Mouse (Mus musculus): ENCODE results near the gene Platr17. TPM values are rescaled to one million over a fixed set of nuclear protein-coding genes. Genes with fewer than 3 reads are reported as not detected.

The Platr17 gene
- polyA plus RNA-seq (2014; fragmentation: Illumina TruSeq; extraction: RNeasy Lipid Tissue Mini Kit (QIAGEN cat#74804); ENCODE audit: insufficient read depth, low read depth, low replicate concordance) = 1.2 TPM

GRCm38 (mm10) chr17:33904835-33905234, at the start of gene Platr17:
TSS of gene Platr17 (plus strand) at chr17:33905135.

DNA sequence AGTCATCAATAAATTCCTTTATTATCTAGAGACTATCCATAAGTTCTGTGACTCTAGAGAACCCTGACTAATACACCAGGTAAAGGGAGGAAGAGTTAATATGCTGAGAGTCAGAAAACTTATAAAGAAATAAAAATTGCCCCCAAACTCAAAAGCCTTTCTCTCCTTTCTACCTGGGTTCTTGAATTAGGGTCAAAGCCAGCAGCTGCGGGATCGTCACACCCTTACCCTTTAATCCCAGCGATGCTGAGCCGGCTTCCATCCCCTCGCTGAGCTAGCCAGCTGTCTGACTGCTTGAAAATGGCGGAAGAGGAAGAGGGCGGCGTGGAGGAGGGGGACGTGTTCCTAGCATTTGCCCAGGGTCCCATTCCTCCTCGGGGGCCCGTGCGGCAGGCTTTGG, 31.4 kb upstream of the Platr17 start, which contains the start of gene Gm7029:
Gene Gm7029 (plus strand): TSS at position 301 of the 400 bp plus-strand sequence.

GRCm38 (mm10) chr17:33890533-33891059, 14.3 kb upstream of the Platr17 start, which contains the start of gene Kifc1:
TSS of gene Kifc1 (minus strand) at chr17:33890661.

DNA sequence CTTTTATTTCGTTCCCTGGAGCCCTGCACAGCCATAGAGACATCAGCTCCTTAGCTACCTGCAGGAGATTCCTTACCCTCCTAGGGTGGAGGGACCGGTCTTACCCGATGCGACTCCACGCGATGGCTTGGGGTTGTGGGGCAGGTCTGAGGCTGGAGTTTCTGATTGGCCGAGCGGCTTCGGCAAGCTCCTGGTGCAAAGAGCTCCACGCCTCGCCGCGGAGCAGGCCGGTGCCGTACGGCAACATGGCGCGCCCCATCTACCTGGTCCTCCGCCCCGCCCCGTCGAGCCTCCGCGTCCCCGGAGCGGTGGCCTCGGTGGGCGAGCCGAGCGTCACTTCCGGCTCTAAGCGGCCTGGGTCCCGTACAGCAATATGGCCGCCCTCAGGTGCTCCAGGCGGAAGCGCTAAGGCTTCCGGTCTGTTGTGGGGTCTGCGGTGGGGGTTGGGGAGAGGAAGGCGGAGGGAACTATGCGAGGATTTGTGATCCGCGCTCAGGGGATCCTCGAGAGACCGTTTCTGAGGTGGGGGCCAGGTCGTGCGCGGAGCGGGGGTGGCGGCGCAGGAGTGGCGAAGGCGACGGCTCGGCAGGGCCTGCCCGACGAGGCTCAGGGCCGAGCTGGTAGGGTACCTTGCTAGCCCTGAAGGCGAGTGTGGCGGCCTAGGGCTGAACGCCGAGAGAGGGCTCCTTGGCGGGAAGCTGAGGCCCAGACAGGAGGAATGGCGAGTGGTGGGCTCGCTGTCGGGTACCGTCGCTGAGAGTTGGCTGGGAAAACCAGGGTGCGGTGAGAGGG, 4.3 kb downstream of the Platr17 start, which contains the start of gene Daxx:
Gene Daxx (plus strand): TSS at position 338 of the 792 bp plus-strand sequence.

DNA sequence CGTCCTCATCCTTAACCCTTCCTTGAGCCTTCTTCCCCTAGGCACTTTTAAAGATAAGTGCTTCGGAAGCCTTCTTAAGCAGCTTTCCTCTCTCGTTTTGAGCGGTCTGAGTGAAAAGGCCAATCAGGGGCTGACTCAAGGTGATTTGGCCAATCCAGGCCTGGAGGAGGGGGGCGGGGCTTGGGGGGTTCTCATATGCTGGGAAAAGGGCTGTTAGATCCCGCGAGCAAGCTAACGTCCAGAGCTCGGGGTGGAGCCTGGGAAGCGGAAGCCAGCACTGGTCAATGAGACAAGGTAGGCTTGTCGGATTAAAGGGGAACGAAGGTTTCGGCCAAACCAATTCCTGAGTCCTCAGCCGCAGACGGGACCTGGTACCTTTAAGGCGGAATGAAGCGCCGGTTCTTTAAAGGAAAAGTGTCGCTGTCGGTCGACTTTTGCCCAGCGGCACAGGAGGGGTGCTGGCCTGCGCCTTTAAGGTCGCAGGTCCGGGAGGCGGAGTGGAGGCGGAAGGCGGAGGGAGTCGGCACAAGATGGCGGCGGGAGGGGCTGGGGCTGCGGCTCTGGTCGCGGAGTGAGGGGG, 10.8 kb downstream of the Platr17 start, which contains the start of the genes Tapbp and Zbtb22:
Gene Tapbp (plus strand): TSS at position 229 of the 580 bp plus-strand sequence.
Gene Zbtb22 (plus strand): TSS at position 234 of the 580 bp plus-strand sequence.

DNA sequence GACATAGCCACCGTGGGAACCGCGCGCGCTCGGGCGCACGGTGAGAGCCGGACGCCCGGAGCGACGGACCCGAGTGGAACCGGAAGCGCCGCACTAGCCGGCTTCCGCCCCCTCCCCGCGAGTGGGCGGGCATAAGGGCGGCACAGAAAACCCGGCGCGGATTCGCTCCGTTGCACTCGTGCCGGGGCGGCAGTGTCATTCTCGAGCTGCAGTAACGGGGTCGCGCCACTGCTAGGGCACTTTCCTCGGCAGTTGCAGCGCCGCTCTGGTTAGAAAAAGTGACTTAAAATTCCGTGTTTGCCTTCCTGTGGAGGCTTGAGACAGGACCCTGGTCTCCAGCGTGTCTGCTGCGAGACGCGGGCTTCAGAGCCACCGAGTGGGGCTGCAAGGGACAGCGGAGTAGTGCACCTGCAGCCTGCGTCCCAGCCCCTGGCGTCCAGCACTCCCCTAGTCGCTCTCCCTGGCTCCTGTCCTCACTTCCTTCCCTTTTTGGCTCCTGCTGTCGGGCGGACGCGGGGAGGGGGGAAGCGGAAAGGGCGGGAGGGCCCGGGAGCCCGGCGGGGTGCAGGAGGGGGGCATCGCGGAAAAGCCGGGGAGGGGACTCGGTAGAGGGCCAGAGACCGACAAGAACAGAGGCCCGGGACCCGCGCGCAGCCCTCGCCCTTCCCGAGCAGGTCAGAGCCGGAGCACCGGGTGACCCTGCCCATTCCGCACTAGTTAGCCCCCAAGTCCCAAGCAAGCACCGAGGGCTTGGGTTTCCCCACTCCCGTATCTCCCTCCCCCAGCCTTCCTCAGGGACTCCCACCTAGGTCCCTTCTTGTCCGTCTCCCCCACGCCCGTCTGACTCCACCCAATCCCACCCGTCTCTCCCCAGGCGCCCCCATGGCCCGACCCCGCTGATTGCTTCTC, 24.7 kb downstream of the Platr17 start, which contains the start of gene Rgl2:
Gene Rgl2 (plus strand): TSS at position 173 of the 909 bp plus-strand sequence.

GRCm38 (mm10) chr17:33940206-33940805, 35.4 kb downstream of the Platr17 start, which contains the start of the genes Pfdn6 and Wdr46:
TSS of gene Pfdn6 (minus strand) at chr17:33940343.
TSS of gene Wdr46 (plus strand) at chr17:33940660.

DNA sequence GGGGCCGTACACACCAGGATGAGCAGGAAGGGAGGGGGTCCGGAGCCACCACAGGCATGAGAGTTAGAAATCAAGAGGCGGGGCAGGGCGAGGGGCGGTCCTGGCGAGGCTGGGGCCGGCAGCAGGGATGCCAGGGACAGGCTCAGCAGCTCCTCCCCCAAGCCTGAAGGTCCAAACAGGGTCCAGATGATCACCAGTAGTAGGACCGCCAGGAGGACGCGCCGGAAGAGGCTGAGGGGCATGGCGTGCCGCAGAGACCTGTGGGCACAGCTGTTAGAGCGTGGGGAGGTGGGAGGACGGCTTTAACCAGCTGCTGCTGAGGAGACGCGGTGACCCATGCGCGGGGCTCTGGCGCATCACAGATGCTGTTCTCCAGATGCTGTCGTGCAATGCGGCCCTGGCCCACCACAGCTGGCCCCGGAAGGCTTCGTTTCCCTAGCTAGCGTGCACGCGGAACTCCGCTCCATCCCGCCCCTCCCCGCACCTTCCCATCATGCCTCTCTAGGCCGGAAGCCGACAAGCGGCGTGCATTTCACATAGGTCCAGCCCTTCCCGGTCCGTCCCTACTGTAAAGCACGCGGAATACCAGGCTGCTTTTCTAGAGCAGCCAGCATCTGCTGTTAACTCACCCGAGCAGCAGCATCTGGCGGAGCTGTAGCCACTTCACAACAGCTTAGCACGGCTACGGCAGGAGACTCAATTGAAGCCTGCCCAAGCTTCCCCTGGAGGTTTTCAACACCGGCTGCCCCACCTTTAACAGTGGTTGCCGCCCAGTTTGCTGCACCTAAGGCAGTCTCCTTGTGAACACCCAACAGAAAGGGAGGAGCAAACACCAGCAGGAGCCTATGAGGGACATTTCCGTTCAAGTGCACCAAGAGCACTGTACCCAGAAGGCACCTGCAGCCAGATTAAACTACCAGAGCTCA, 46.3 kb downstream of the Platr17 start, which contains the start of gene B3galt4:
Gene B3galt4 (minus strand): TSS at position 468 of the 926 bp plus-strand sequence.

DNA sequence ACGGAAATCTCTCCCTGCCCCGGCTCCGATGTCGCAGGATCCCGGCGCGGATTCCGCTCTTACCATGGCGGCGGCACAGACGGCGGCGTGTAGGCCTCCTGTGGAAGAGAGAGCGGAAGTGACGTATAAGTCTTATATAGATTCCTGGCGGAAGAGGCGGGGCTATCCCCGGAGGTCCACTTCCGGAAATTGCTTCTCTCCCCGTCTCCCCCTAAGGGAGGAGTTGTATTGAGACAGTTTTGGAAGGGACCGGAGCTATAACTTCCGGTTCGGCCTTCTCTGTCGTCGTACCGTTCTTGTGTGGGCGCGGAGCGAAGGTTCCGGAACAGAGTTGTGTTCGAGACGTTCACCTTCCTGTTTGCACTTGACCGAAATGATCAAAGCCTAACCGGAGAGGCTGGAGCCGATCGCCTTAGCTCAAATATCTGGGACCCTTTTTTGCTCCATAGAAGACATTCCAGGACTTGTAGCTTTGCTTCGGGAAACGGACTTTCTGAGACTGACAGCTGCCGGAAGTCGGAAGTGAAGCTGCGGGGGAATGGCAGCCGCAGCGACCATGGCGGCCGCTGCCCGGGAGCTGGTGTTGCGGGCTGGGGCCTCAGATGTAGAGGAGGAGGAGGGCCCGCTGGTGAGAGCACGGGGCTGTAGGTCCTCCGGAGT, 50.8 kb downstream of the Platr17 start, which contains the start of the genes Vps52 and Rps18:
Gene Vps52 (plus strand): TSS at position 258 of the 660 bp plus-strand sequence.
Gene Rps18 (minus strand): TSS at position 447 of the 660 bp plus-strand sequence.

Other genes with a start within 250 kb of the Platr17 start
- 86.6 TPM for gene Hnrnpm, start 218.3 kb upstream of the Platr17 start, polyA plus RNA-seq (2014; fragmentation: Illumina TruSeq; extraction: RNeasy Lipid Tissue Mini Kit (QIAGEN cat#74804); ENCODE audit: insufficient read depth, low read depth, low replicate concordance)
- 99.6 TPM for gene March2, start 186.5 kb upstream of the Platr17 start, polyA plus RNA-seq (2014; fragmentation: Illumina TruSeq; extraction: RNeasy Lipid Tissue Mini Kit (QIAGEN cat#74804); ENCODE audit: insufficient read depth, low read depth, low replicate concordance)
- 122 TPM for gene Rab11b, start 144.6 kb upstream of the Platr17 start, polyA plus RNA-seq (2014; fragmentation: Illumina TruSeq; extraction: RNeasy Lipid Tissue Mini Kit (QIAGEN cat#74804); ENCODE audit: insufficient read depth, low read depth, low replicate concordance)
- gene Angptl4, start 123.3 kb upstream of the Platr17 start, polyA plus RNA-seq (2014; fragmentation: Illumina TruSeq; extraction: RNeasy Lipid Tissue Mini Kit (QIAGEN cat#74804); ENCODE audit: insufficient read depth, low read depth, low replicate concordance) = 61.5 TPM
- 178 TPM for gene Kank3, start 94.6 kb upstream of the Platr17 start, polyA plus RNA-seq (2014; fragmentation: Illumina TruSeq; extraction: RNeasy Lipid Tissue Mini Kit (QIAGEN cat#74804); ENCODE audit: insufficient read depth, low read depth, low replicate concordance)
- 1,820 TPM for gene Rps28, start 80.6 kb upstream of the Platr17 start, polyA plus RNA-seq (2014; fragmentation: Illumina TruSeq; extraction: RNeasy Lipid Tissue Mini Kit (QIAGEN cat#74804); ENCODE audit: insufficient read depth, low read depth, low replicate concordance)
- 520 TPM for gene Ndufa7, start 80.6 kb upstream of the Platr17 start, polyA plus RNA-seq (2014; fragmentation: Illumina TruSeq; extraction: RNeasy Lipid Tissue Mini Kit (QIAGEN cat#74804); ENCODE audit: insufficient read depth, low read depth, low replicate concordance)
- 20.1 TPM for gene Cd320, start 62.0 kb upstream of the Platr17 start, polyA plus RNA-seq (2014; fragmentation: Illumina TruSeq; extraction: RNeasy Lipid Tissue Mini Kit (QIAGEN cat#74804); ENCODE audit: insufficient read depth, low read depth, low replicate concordance)
- gene Gm7029, start 31.3 kb upstream of the Platr17 start, polyA plus RNA-seq (2014; fragmentation: Illumina TruSeq; extraction: RNeasy Lipid Tissue Mini Kit (QIAGEN cat#74804); ENCODE audit: insufficient read depth, low read depth, low replicate concordance) = not detected
- 0.86 TPM for gene Kifc1, start 14.5 kb upstream of the Platr17 start, polyA plus RNA-seq (2014; fragmentation: Illumina TruSeq; extraction: RNeasy Lipid Tissue Mini Kit (QIAGEN cat#74804); ENCODE audit: insufficient read depth, low read depth, low replicate concordance)
- 19.4 TPM for gene Daxx, start 4.3 kb downstream of the Platr17 start, polyA plus RNA-seq (2014; fragmentation: Illumina TruSeq; extraction: RNeasy Lipid Tissue Mini Kit (QIAGEN cat#74804); ENCODE audit: insufficient read depth, low read depth, low replicate concordance)
- gene Tapbp, start 10.8 kb downstream of the Platr17 start, polyA plus RNA-seq (2014; fragmentation: Illumina TruSeq; extraction: RNeasy Lipid Tissue Mini Kit (QIAGEN cat#74804); ENCODE audit: insufficient read depth, low read depth, low replicate concordance) = 126 TPM
- 18.1 TPM for gene Zbtb22, start 10.8 kb downstream of the Platr17 start, polyA plus RNA-seq (2014; fragmentation: Illumina TruSeq; extraction: RNeasy Lipid Tissue Mini Kit (QIAGEN cat#74804); ENCODE audit: insufficient read depth, low read depth, low replicate concordance)
- gene Rgl2, start 24.4 kb downstream of the Platr17 start, polyA plus RNA-seq (2014; fragmentation: Illumina TruSeq; extraction: RNeasy Lipid Tissue Mini Kit (QIAGEN cat#74804); ENCODE audit: insufficient read depth, low read depth, low replicate concordance) = 38.7 TPM
- gene Pfdn6, start 35.2 kb downstream of the Platr17 start, polyA plus RNA-seq (2014; fragmentation: Illumina TruSeq; extraction: RNeasy Lipid Tissue Mini Kit (QIAGEN cat#74804); ENCODE audit: insufficient read depth, low read depth, low replicate concordance) = 90.6 TPM
- gene Wdr46, start 35.5 kb downstream of the Platr17 start, polyA plus RNA-seq (2014; fragmentation: Illumina TruSeq; extraction: RNeasy Lipid Tissue Mini Kit (QIAGEN cat#74804); ENCODE audit: insufficient read depth, low read depth, low replicate concordance) = 8.3 TPM
- gene B3galt4, start 46.4 kb downstream of the Platr17 start, polyA plus RNA-seq (2014; fragmentation: Illumina TruSeq; extraction: RNeasy Lipid Tissue Mini Kit (QIAGEN cat#74804); ENCODE audit: insufficient read depth, low read depth, low replicate concordance) = 5.8 TPM
- 16.3 TPM for gene Vps52, start 50.7 kb downstream of the Platr17 start, polyA plus RNA-seq (2014; fragmentation: Illumina TruSeq; extraction: RNeasy Lipid Tissue Mini Kit (QIAGEN cat#74804); ENCODE audit: insufficient read depth, low read depth, low replicate concordance)
- gene Rps18, start 50.9 kb downstream of the Platr17 start, polyA plus RNA-seq (2014; fragmentation: Illumina TruSeq; extraction: RNeasy Lipid Tissue Mini Kit (QIAGEN cat#74804); ENCODE audit: insufficient read depth, low read depth, low replicate concordance) = 2,519 TPM
- 1,531 TPM for gene H2-K1, start 95.2 kb downstream of the Platr17 start, polyA plus RNA-seq (2014; fragmentation: Illumina TruSeq; extraction: RNeasy Lipid Tissue Mini Kit (QIAGEN cat#74804); ENCODE audit: insufficient read depth, low read depth, low replicate concordance)
- gene Ring1, start 119.5 kb downstream of the Platr17 start, polyA plus RNA-seq (2014; fragmentation: Illumina TruSeq; extraction: RNeasy Lipid Tissue Mini Kit (QIAGEN cat#74804); ENCODE audit: insufficient read depth, low read depth, low replicate concordance) = 21.8 TPM
- gene H2-Ke6, start 122.9 kb downstream of the Platr17 start, polyA plus RNA-seq (2014; fragmentation: Illumina TruSeq; extraction: RNeasy Lipid Tissue Mini Kit (QIAGEN cat#74804); ENCODE audit: insufficient read depth, low read depth, low replicate concordance) = 90.2 TPM
- gene Slc39a7, start 126.5 kb downstream of the Platr17 start, polyA plus RNA-seq (2014; fragmentation: Illumina TruSeq; extraction: RNeasy Lipid Tissue Mini Kit (QIAGEN cat#74804); ENCODE audit: insufficient read depth, low read depth, low replicate concordance) = 95.6 TPM
- 33.6 TPM for gene Rxrb, start 126.7 kb downstream of the Platr17 start, polyA plus RNA-seq (2014; fragmentation: Illumina TruSeq; extraction: RNeasy Lipid Tissue Mini Kit (QIAGEN cat#74804); ENCODE audit: insufficient read depth, low read depth, low replicate concordance)
- gene Col11a2, start 134.3 kb downstream of the Platr17 start, polyA plus RNA-seq (2014; fragmentation: Illumina TruSeq; extraction: RNeasy Lipid Tissue Mini Kit (QIAGEN cat#74804); ENCODE audit: insufficient read depth, low read depth, low replicate concordance) = 1.1 TPM
- gene H2-Oa, start 187.2 kb downstream of the Platr17 start, polyA plus RNA-seq (2014; fragmentation: Illumina TruSeq; extraction: RNeasy Lipid Tissue Mini Kit (QIAGEN cat#74804); ENCODE audit: insufficient read depth, low read depth, low replicate concordance) = 12.5 TPM
- 75.7 TPM for gene H2-DMa, start 214.4 kb downstream of the Platr17 start, polyA plus RNA-seq (2014; fragmentation: Illumina TruSeq; extraction: RNeasy Lipid Tissue Mini Kit (QIAGEN cat#74804); ENCODE audit: insufficient read depth, low read depth, low replicate concordance)
- 94.4 TPM for gene Brd2, start 217.5 kb downstream of the Platr17 start, polyA plus RNA-seq (2014; fragmentation: Illumina TruSeq; extraction: RNeasy Lipid Tissue Mini Kit (QIAGEN cat#74804); ENCODE audit: insufficient read depth, low read depth, low replicate concordance)
- 35.5 TPM for gene H2-DMb2, start 238.2 kb downstream of the Platr17 start, polyA plus RNA-seq (2014; fragmentation: Illumina TruSeq; extraction: RNeasy Lipid Tissue Mini Kit (QIAGEN cat#74804); ENCODE audit: insufficient read depth, low read depth, low replicate concordance)
- gene H2-DMb1, start 247.9 kb downstream of the Platr17 start, polyA plus RNA-seq (2014; fragmentation: Illumina TruSeq; extraction: RNeasy Lipid Tissue Mini Kit (QIAGEN cat#74804); ENCODE audit: insufficient read depth, low read depth, low replicate concordance) = 64.1 TPM

All from lung, adult 10 weeks (tissue).